Mouse (Mus musculus): Measurements from ENCODE around the gene Scd1.

Scd1 gene

DNA sequence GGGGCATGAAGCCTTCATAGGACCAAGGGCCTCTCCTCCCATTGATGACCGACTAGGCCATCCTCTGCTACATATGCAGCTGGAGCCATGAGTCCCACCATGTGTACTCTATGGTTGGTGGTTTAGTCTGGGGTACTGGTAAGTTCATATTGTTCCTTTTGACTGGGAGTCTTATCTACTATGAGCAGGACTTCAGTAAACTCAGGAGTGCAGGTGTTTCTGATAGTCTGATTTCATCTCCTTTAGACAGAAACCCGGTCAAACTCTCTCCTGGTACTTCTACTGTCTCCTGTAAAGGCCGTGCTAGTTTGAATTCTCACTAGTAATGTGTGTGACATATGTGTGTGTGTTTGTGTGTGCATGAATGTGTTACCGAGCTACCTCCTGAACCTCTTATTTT, 41.9 kb downstream of the Scd1 start:
- in situ Hi-C loops (cut with MboI, MseI): no loop called here

DNA sequence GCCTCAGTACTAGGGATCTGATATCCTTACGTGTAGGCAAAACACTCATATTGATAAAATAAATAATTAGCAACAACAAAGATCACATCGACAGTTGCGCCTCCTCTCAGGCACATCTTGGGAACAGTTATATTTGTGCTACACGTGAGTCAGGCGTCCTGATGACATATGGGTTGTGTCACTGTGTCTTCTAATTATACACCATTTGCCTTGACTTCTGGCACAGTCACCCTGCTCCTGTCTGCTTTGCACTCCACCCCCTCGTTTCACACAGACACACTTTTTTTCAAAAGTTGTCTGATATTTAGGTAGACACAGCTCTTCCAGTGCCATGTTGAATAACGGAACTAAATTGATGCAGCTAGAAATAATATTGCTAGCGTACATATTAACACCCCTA, 43.6 kb downstream of the Scd1 start:
- in situ Hi-C loops (cut with MboI, MseI): no loop called here

DNA sequence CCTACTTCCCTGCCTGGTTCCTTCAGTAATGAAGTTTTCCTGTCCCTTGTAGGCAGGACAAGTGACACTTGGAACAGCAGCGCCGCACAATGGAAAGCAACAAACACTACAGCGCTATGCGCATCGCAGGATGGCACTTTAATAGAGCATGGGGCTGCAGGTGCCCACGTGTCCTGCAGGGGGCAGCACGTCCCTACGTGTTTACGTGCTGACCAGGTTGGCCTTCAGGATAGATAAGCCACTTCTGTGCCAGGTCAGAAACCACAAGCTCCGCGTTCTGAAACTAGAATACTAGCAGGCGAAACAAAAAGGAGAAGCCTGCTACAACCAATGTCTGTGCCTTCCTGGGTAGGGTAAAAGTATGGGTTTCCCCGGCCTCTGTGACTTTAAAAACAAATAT, 44.1 kb downstream of the Scd1 start:
- in situ Hi-C loops (cut with MboI, MseI): no loop called here

DNA sequence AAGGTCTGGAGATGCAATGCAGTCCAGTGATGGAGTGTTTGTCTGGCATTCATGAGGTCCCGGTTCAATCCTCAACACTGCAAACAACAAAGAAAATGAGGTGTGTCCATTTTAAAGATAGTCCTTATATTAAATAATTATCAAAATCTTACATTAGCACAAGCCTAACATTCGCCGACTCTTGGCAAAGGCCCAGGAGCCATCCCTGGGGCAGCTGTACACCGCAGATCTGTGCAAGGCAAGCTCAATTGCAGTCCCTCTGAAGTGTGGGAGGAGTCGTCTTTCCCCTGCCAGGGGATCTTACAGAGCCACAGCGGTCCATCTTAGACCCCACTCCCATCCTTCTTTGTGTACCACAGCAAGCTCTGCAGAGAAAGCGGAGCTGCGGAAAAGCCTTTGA, 49.0 kb downstream of the Scd1 start:
- in situ Hi-C loops (cut with MboI, MseI): no loop called here

DNA sequence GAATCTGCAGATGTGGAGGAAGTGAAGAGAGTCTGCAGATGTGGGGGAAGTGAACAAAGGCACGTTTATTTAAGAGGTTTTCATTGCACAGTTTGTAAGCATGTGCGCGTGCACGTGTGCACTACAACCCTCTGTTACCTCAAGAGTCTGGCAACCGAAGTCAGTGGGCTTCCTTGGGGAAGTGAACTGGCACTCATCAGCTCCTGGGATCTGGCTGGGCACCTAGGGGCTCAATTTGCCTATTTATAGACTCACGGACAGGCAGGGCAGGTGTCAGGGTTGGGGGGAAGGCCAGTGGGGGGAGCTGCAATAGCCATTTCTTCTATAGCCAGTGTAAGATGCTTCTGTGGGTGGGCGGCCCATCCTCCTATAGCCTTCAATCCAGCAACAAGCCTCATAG, 55.9 kb downstream of the Scd1 start:
- in situ Hi-C loops (cut with MboI, MseI): no loop called here

DNA sequence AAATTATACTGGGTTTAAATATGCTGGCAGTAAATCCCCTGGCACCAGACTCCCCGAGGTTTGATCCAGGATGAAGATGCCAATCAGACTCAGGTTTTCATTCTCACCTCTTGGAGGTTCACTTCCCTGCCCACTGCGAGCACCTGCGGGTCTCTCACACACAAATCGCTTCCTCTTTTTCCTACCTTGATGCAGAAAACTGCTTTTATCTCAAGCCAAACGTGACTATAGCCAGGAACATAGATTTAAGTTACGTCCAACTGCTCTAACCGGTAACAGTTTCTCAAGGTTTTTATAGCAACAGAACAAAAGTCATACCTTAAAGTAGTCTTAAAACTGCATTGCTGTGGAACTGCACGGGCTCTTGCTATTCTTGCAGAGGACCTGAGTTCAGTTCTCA, 58.0 kb downstream of the Scd1 start:
- in situ Hi-C loops (cut with MboI, MseI): no loop called here
